Mouse (Mus musculus): ENCODE measurements around the gene Lgals7. TPM values are rescaled to one million over a fixed set of nuclear protein-coding genes. Genes with fewer than 3 reads are reported as not detected.

The Lgals7 gene
- polyA plus RNA-seq, 1 experiment, result not detected

GRCm38 (mm10) chr7:28899972-28900371, 36.3 kb downstream of the Lgals7 start:
- DNase-seq, result no peak
- no peak overlapping the region for H3K4me3 ChIP-seq (replicated peaks; ENCODE audit: insufficient read depth, low read depth, low read length)
- no peak overlapping the region for H3K27ac ChIP-seq (ENCODE audit: insufficient read depth, low read length)
- TF ChIP-seq CTCF (IDR thresholded peaks at IDR 0.05; ENCODE audit: borderline replicate concordance, insufficient read depth, low read depth, low read length) (no peak), POLR2A (IDR thresholded peaks at IDR 0.05; ENCODE audit: borderline replicate concordance, insufficient read depth, low read length) (no peak)
- no peaks in the 10 kb centered on the region for H3K27me3 ChIP-seq (ENCODE audit: control insufficient read depth, insufficient read depth, low read length)
- peaks cover 29% of the 10 kb centered on the region for H3K4me1 ChIP-seq (ENCODE audit: control insufficient read depth, insufficient read depth, low read length)
- WGBS, result 67% methylated on average over 4 of the region's 4 CpGs

DNA sequence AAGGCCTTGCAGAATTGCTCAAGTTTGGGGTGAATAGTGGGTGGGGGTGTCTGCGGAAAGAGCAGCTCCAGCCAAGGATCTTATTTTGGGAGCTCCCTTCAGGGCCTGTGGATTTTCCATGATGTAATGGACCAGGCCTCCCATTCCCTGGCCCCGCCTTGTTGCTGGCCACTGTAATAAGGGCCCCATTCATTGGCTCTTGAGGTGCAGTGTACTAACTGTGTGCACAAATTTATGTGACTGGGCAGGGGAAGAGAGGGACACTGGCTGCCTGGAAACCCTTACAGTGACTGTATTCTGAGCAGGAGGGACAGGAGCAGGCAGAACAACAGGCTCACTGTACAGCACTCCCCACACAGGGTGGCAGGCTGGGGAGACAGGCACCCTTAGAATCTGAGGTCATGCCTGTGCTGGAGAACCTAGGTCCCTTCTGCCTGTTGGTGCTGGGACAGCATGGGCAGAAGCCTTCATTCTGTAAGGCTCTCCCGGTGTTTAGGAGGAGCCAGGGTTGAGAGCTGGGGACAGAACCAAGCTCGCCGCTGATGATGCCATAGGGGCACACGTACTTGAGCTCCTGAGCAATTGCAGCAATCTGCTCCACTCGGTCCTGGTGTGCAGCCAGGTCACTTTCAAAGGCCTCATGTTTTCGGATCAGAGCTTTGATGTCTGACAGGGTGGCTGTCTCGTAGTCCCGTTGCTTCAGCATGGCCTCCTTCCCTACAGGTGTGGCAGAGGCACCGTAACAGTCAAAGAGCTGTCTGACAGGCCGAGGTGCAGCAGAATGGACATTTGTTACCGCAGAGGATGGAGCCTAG, 37.9 kb downstream of the Lgals7 start:
- H3K4me3 ChIP-seq (replicated peaks; ENCODE audit: insufficient read depth, low read depth, low read length), result no peak overlapping the region

DNA sequence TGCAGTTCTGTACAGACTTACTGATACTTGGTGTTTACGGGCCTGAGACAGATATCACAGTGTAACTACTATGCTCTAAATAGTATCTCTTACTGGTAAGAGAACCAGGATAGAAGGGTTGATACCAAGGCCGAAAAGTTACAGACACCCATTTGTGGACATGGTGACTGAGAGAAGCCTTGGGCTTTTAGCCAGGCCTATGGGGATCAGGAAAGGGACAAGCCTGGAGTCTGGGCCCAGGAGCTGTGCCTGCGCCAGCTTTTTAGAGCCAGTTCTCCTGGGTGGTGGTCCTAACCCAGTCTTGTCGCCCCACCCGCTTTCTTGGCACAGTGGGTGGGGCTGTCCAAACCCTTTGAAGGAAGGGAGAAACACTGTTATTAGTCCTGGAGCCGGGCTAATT, 38.5 kb downstream of the Lgals7 start:
- H3K4me3 ChIP-seq (replicated peaks; ENCODE audit: insufficient read depth, low read depth, low read length), result no peak overlapping the region
- no peak for DNase-seq
- H3K27ac ChIP-seq (ENCODE audit: insufficient read depth, low read length), result peak overlapping the region; percentile 91
- WGBS, result 65% methylated on average over 6 of the region's 6 CpGs
- H3K27me3 ChIP-seq (ENCODE audit: control insufficient read depth, insufficient read depth, low read length), result no peaks in the 10 kb centered on the region
- peaks cover 34% of the 10 kb centered on the region for H3K4me1 ChIP-seq (ENCODE audit: control insufficient read depth, insufficient read depth, low read length)
- TF ChIP-seq CTCF (IDR thresholded peaks at IDR 0.05; ENCODE audit: borderline replicate concordance, insufficient read depth, low read depth, low read length) (no peak), POLR2A (IDR thresholded peaks at IDR 0.05; ENCODE audit: borderline replicate concordance, insufficient read depth, low read length) (no peak)

More for the DNA sequence above, 37.9 kb downstream of the Lgals7 start:
- Histone ChIP-seq H3K4me1 (ENCODE audit: control insufficient read depth, insufficient read depth, low read length) (peaks cover 29% of the 10 kb centered on the region), H3K27ac (ENCODE audit: insufficient read depth, low read length) (peak overlapping the region; percentile 57), H3K27me3 (ENCODE audit: control insufficient read depth, insufficient read depth, low read length) (no peaks in the 10 kb centered on the region)
- WGBS, result 74% methylated on average over 13 of the region's 13 CpGs
- TF ChIP-seq POLR2A (IDR thresholded peaks at IDR 0.05; ENCODE audit: borderline replicate concordance, insufficient read depth, low read length) (no peak), CTCF (IDR thresholded peaks at IDR 0.05; ENCODE audit: borderline replicate concordance, insufficient read depth, low read depth, low read length) (no peak)
- no peak for DNase-seq

GRCm38 (mm10) chr7:28902809-28903208, 39.2 kb downstream of the Lgals7 start:
- H3K4me1 ChIP-seq (ENCODE audit: control insufficient read depth, insufficient read depth, low read length), result peaks cover 41% of the 10 kb centered on the region
- no peaks in the 10 kb centered on the region for H3K27me3 ChIP-seq (ENCODE audit: control insufficient read depth, insufficient read depth, low read length)
- WGBS, result 17% methylated on average over 3 of the region's 3 CpGs
- TF ChIP-seq CTCF (IDR thresholded peaks at IDR 0.05; ENCODE audit: borderline replicate concordance, insufficient read depth, low read depth, low read length), result no peak
- no peak overlapping the region for H3K4me3 ChIP-seq (replicated peaks; ENCODE audit: insufficient read depth, low read depth, low read length)
- peak overlapping the region; percentile 91 for H3K27ac ChIP-seq (ENCODE audit: insufficient read depth, low read length)
- peak; percentile 34 to 55 for DNase-seq

- Histone ChIP-seq H3K27me3 (ENCODE audit: control insufficient read depth, insufficient read depth, low read length) (no peaks in the 10 kb centered on the region), H3K4me1 (ENCODE audit: control insufficient read depth, insufficient read depth, low read length) (peaks cover 46% of the 10 kb centered on the region), H3K27ac (ENCODE audit: insufficient read depth, low read length) (peak overlapping the region; percentile 23; the same call in 1 of the 2 replicates), H3K4me3 (replicated peaks; ENCODE audit: insufficient read depth, low read depth, low read length) (no peak overlapping the region)
- no peak for DNase-seq
- WGBS, result 63% methylated on average over 10 of the region's 10 CpGs
- TF ChIP-seq POLR2A (IDR thresholded peaks at IDR 0.05; ENCODE audit: borderline replicate concordance, insufficient read depth, low read length), result no peak
- no peak for TF ChIP-seq CTCF (IDR thresholded peaks at IDR 0.05; ENCODE audit: borderline replicate concordance, insufficient read depth, low read depth, low read length)
Observed at GRCm38 (mm10) chr7:28903778-28904177, 40.1 kb downstream of the Lgals7 start.

GRCm38 (mm10) chr7:28907195-28907594, 43.5 kb downstream of the Lgals7 start:
- TF ChIP-seq POLR2A (IDR thresholded peaks at IDR 0.05; ENCODE audit: borderline replicate concordance, insufficient read depth, low read length), result no peak
- Histone ChIP-seq H3K27ac (ENCODE audit: insufficient read depth, low read length) (peak overlapping the region; percentile 66), H3K4me1 (ENCODE audit: control insufficient read depth, insufficient read depth, low read length) (peaks cover 35% of the 10 kb centered on the region), H3K4me3 (replicated peaks; ENCODE audit: insufficient read depth, low read depth, low read length) (no peak overlapping the region), H3K27me3 (ENCODE audit: control insufficient read depth, insufficient read depth, low read length) (no peaks in the 10 kb centered on the region)
- peak in 1 of 2 experiments; percentile 68 for DNase-seq
- 19% methylated on average over 5 of the region's 5 CpGs for WGBS

GRCm38 (mm10) chr7:28911632-28912031, 48.0 kb downstream of the Lgals7 start:
- TF ChIP-seq POLR2A (IDR thresholded peaks at IDR 0.05; ENCODE audit: borderline replicate concordance, insufficient read depth, low read length) (no peak), CTCF (IDR thresholded peaks at IDR 0.05; ENCODE audit: borderline replicate concordance, insufficient read depth, low read depth, low read length) (no peak)
- no peak for DNase-seq
- Histone ChIP-seq H3K27ac (ENCODE audit: insufficient read depth, low read length) (peak overlapping the region; percentile 56; the same call in 1 of the 2 replicates), H3K27me3 (ENCODE audit: control insufficient read depth, insufficient read depth, low read length) (no peaks in the 10 kb centered on the region), H3K4me3 (replicated peaks; ENCODE audit: insufficient read depth, low read depth, low read length) (no peak overlapping the region), H3K4me1 (ENCODE audit: control insufficient read depth, insufficient read depth, low read length) (peaks cover 17% of the 10 kb centered on the region)
- WGBS, result 79% methylated on average over 4 of the region's 4 CpGs

DNA sequence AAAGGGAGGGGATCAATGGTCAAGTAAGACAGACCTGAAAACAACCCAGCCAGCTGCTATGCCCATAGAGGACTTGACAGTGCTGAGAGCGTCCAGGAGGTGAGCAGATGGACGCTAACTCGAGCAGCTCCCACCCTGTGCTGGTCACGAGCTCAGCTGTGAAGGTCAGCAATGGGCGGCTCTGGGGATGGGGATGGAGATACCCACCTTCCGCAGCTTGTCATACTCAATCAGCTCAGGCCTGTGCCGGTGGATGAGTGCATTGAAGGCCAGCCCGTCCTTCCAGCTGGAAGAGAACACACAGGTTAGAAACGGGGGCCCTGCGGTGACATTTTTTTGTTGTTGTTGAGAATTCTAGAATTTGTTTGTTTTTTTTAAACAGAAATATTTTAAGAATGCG, 49.5 kb downstream of the Lgals7 start:
- Histone ChIP-seq H3K27me3 (ENCODE audit: control insufficient read depth, insufficient read depth, low read length) (no peaks in the 10 kb centered on the region), H3K4me1 (ENCODE audit: control insufficient read depth, insufficient read depth, low read length) (peaks cover 11% of the 10 kb centered on the region), H3K4me3 (replicated peaks; ENCODE audit: insufficient read depth, low read depth, low read length) (no peak overlapping the region), H3K27ac (ENCODE audit: insufficient read depth, low read length) (no peak overlapping the region)
- no peak for DNase-seq
- TF ChIP-seq CTCF (IDR thresholded peaks at IDR 0.05; ENCODE audit: borderline replicate concordance, insufficient read depth, low read depth, low read length) (no peak), POLR2A (IDR thresholded peaks at IDR 0.05; ENCODE audit: borderline replicate concordance, insufficient read depth, low read length) (no peak)
- 60% methylated on average over 11 of the region's 11 CpGs for WGBS

Other genes with a start within 250 kb of the Lgals7 start
- gene Acp7, start 232.5 kb upstream of the Lgals7 start, polyA plus RNA-seq (2012; rRNA removed), result 0.90 and 1.4 TPM in 2 replicates
- 66.4 and 68.8 TPM in 2 replicates for gene Fbxo27, start 171.0 kb upstream of the Lgals7 start, polyA plus RNA-seq (2012; rRNA removed)
- gene Fbxo17, start 147.0 kb upstream of the Lgals7 start, polyA plus RNA-seq (2012; rRNA removed), result 6.7 TPM in 2 replicates
- gene Mrps12, start 122.0 kb upstream of the Lgals7 start, polyA plus RNA-seq (2012; rRNA removed), result 101 and 113 TPM in 2 replicates
- 21.5 and 23.8 TPM in 2 replicates for gene Sars2, start 121.9 kb upstream of the Lgals7 start, polyA plus RNA-seq (2012; rRNA removed)
- 1.6 and 3.1 TPM in 2 replicates for gene Ccer2, start 107.7 kb upstream of the Lgals7 start, polyA plus RNA-seq (2012; rRNA removed)
- 282 and 298 TPM in 2 replicates for gene Sirt2, start 97.1 kb upstream of the Lgals7 start, polyA plus RNA-seq (2012; rRNA removed)
- 39.6 and 40.0 TPM in 2 replicates for gene Nfkbib, start 96.3 kb upstream of the Lgals7 start, polyA plus RNA-seq (2012; rRNA removed)
- 3.0 and 3.1 TPM in 2 replicates for gene Rinl, start 74.9 kb upstream of the Lgals7 start, polyA plus RNA-seq (2012; rRNA removed)
- 366 and 379 TPM in 2 replicates for gene Hnrnpl, start 55.3 kb upstream of the Lgals7 start, polyA plus RNA-seq (2012; rRNA removed)
- 106 and 115 TPM in 2 replicates for gene Ech1, start 38.6 kb upstream of the Lgals7 start, polyA plus RNA-seq (2012; rRNA removed)
- 6.9 and 8.3 TPM in 2 replicates for gene Lgals4, start 30.0 kb upstream of the Lgals7 start, polyA plus RNA-seq (2012; rRNA removed)
- 0.41 and 0.46 TPM in 2 replicates for gene Capn12, start 17.6 kb downstream of the Lgals7 start, polyA plus RNA-seq (2012; rRNA removed)
- 129 and 135 TPM in 2 replicates for gene Actn4, start 98.5 kb downstream of the Lgals7 start, polyA plus RNA-seq (2012; rRNA removed)
- 322 and 331 TPM in 2 replicates for gene Eif3k, start 118.0 kb downstream of the Lgals7 start, polyA plus RNA-seq (2012; rRNA removed)
- gene Map4k1, start 118.2 kb downstream of the Lgals7 start, polyA plus RNA-seq (2012; rRNA removed), result 1.2 and 1.3 TPM in 2 replicates

Data from cerebellum, adult 2 months (tissue).